17 mouse cellular contexts compared by ENCODE assay signal in genomic region chr5:132702573-132702972, GRCm38 (mm10).
"Had no signal": no experiment of that assay in that cellular context is flagged by ENCODE, and none has a peak within 500 bp of the region (broad histone marks: within the 10 kb centered on the region; RNA-seq: fewer than 3 reads in every experiment).

No protein-coding gene starts in this region.

- H3K4me2 ChIP-seq: lung, embryonic 15.5 days; midbrain, embryonic 11.5 days; midbrain, embryonic 13.5 days; midbrain, embryonic 15.5 days; neural tube, embryonic 12.5 days; stomach, embryonic 15.5 days had no signal

- DNase-seq: lung, adult 2 months; lung, postnatal 14 days; lung, postnatal 36 days; right cerebral cortex, postnatal 14 days; thymus, adult 2 months; thymus, postnatal 25 days; thymus, postnatal 4 days had no signal

- H3K36me3 ChIP-seq: lung, embryonic 15.5 days; midbrain, embryonic 13.5 days; midbrain, embryonic 15.5 days; neural tube, embryonic 12.5 days; stomach, embryonic 15.5 days had no signal

- H3K27ac ChIP-seq: lung, embryonic 15.5 days; macrophage; midbrain, embryonic 13.5 days; midbrain, embryonic 15.5 days; neural tube, embryonic 12.5 days; stomach, postnatal 0 days had no signal

- H3K27me3 ChIP-seq: lung, embryonic 15.5 days; megakaryocyte, embryonic 14.5 days; midbrain, embryonic 13.5 days; midbrain, embryonic 15.5 days; neural tube, embryonic 12.5 days; stomach, embryonic 15.5 days had no signal

- H3K9me3 ChIP-seq: lung, embryonic 15.5 days; midbrain, embryonic 13.5 days; midbrain, embryonic 15.5 days; neural tube, embryonic 12.5 days; stomach, embryonic 15.5 days had no signal

- H3K4me1 ChIP-seq: lung, embryonic 15.5 days; megakaryocyte, embryonic 14.5 days; midbrain, embryonic 15.5 days; neural tube, embryonic 12.5 days had no signal

- H3K4me3 ChIP-seq: lung, embryonic 15.5 days; megakaryocyte, embryonic 14.5 days; midbrain, embryonic 13.5 days; midbrain, embryonic 15.5 days; neural tube, embryonic 12.5 days; stomach, embryonic 15.5 days had no signal

- H3K9ac ChIP-seq: lung, embryonic 15.5 days; midbrain, embryonic 13.5 days; midbrain, embryonic 15.5 days; neural tube, embryonic 12.5 days; stomach, embryonic 15.5 days had no signal

- ATAC-seq: lung, postnatal 0 days; midbrain, embryonic 13.5 days; midbrain, embryonic 15.5 days had no signal
